14 mouse cellular contexts compared by ENCODE assay signal in genomic region chr7:109221716-109222110, GRCm38 (mm10). TPM values are rescaled to one million over a fixed set of nuclear protein-coding genes. Genes with fewer than 3 reads are reported as not detected.
A peak's percentile ranks its signal among the peaks of the same experiment; 100 is the strongest.
DNase-seq lines count a peak whose midpoint lies in the region; ATAC-seq lines count a peak whose summit lies in the region.
"Had no signal": no experiment of that assay in that cellular context is flagged by ENCODE, and none has a peak within 500 bp of the region (broad histone marks: within the 10 kb centered on the region; RNA-seq: fewer than 3 reads in every experiment).

No protein-coding gene starts in this region.

- peak; percentile 13 for DNase-seq in kidney, adult 18-20 months
- no peak for DNase-seq in kidney, adult 8-10 months
- DNase-seq in neural tube, embryonic 11.5 days (ENCODE audit: low spot score), result peak; percentile 7
- no peak for DNase-seq in neural tube, embryonic 10.5 days (ENCODE audit: extremely low spot score, low spot score)
- peak; percentile 20 for DNase-seq in lung, postnatal 10 days
- DNase-seq in left cerebral cortex, adult 18-20 months (ENCODE audit: low spot score in 2 of 2), result no peak
- no peak for DNase-seq in embryo, embryonic 9.5 days (ENCODE audit: extremely low spot score)
- DNase-seq: adrenal gland, postnatal 36 days; gastrocnemius, postnatal 10 days; heart, postnatal 14 days; layer of hippocampus, postnatal 36 days; thymus, adult 18-20 months had no signal

- H3K27ac ChIP-seq in neural tube, embryonic 11.5 days (ENCODE audit: low read depth, low read length), result no peak overlapping the region
- H3K27ac ChIP-seq: limb, embryonic 12.5 days had no signal

- H3K9ac ChIP-seq in neural tube, embryonic 11.5 days (ENCODE audit: low read length), result no peak overlapping the region
- H3K9ac ChIP-seq: limb, embryonic 12.5 days had no signal

- no peak overlapping the region for H3K4me2 ChIP-seq in neural tube, embryonic 11.5 days (ENCODE audit: low read depth)
- H3K4me2 ChIP-seq: limb, embryonic 12.5 days had no signal

- H3K4me1 ChIP-seq in neural tube, embryonic 11.5 days (ENCODE audit: control insufficient read depth, insufficient read depth, low read length), result no peaks in the 10 kb centered on the region

- no peaks in the 10 kb centered on the region for H3K27me3 ChIP-seq in neural tube, embryonic 11.5 days (ENCODE audit: control insufficient read depth, insufficient read depth, low read length)
- H3K27me3 ChIP-seq: limb, embryonic 12.5 days had no signal

- H3K4me3 ChIP-seq in neural tube, embryonic 11.5 days (ENCODE audit: low read depth, low read length), result no peak overlapping the region
- H3K4me3 ChIP-seq: limb, embryonic 12.5 days had no signal

- no peaks in the 10 kb centered on the region for H3K36me3 ChIP-seq in neural tube, embryonic 11.5 days (ENCODE audit: control insufficient read depth, insufficient read depth, low read length)
- H3K36me3 ChIP-seq: limb, embryonic 12.5 days had no signal

- WGBS in neural tube, embryonic 11.5 days, result 80% methylated on average over 15 of the region's 15 CpGs

- no peak; the same call in 1 of the 2 replicates for ATAC-seq in neural tube, embryonic 11.5 days (ENCODE audit: insufficient read depth, low FRiP score, low TSS enrichment)
- ATAC-seq: forebrain, embryonic 16.5 days had no signal

- H3K9me3 ChIP-seq in neural tube, embryonic 11.5 days (ENCODE audit: control insufficient read depth, low read length), result no peaks in the 10 kb centered on the region
- H3K9me3 ChIP-seq: limb, embryonic 12.5 days had no signal

RNA-seq across cellular contexts. Expression of gene Lmo1, which starts 46.7 kb away (rescaled TPM):
- polyA plus RNA-seq in neural tube, embryonic 11.5 days (2014; fragmentation: Nextera tagmentation; extraction: Ambion mirVana), result 23.4 and 25.0 TPM in 2 replicates
- 10 to 100 TPM; 11.5 to 14.4 TPM for total RNA-seq in left cerebral cortex, adult 18-20 months (2021)

Comparison
In these comparisons a context has a peak if more than half of its experiments do, and no peak if none do; other contexts are left out.
1. DNase-seq: peak in kidney, adult 18-20 months (single experiment), neural tube, embryonic 11.5 days (single experiment) and lung, postnatal 10 days (single experiment); none in kidney, adult 8-10 months (0 of 2), neural tube, embryonic 10.5 days (single experiment), left cerebral cortex, adult 18-20 months (0 of 2) and embryo, embryonic 9.5 days (single experiment).